ENCODE assay signal across 17 mouse cellular contexts in genomic region chr2:5658000-5658399, GRCm38 (mm10).
"Had no signal": no experiment of that assay in that cellular context is flagged by ENCODE, and none has a peak within 500 bp of the region (broad histone marks: within the 10 kb centered on the region; RNA-seq: fewer than 3 reads in every experiment).

No protein-coding gene starts in this region.

- ATAC-seq: inflammation-experienced regulatory T-cells, adult 6 months; liver, embryonic 12.5 days had no signal

- H3K4me1 ChIP-seq: limb, embryonic 13.5 days; liver, embryonic 12.5 days; liver, embryonic 15.5 days; megakaryocyte, embryonic 14.5 days had no signal

- H3K9ac ChIP-seq: limb, embryonic 13.5 days; liver, embryonic 12.5 days; liver, embryonic 15.5 days; lung, embryonic 14.5 days had no signal

- H3K4me3 ChIP-seq: layer of hippocampus, adult 2 months; limb, embryonic 10.5 days; limb, embryonic 13.5 days; liver, embryonic 12.5 days; liver, embryonic 15.5 days; megakaryocyte, embryonic 14.5 days; midbrain, embryonic 10.5 days had no signal

- H3K27me3 ChIP-seq: limb, embryonic 13.5 days; liver, embryonic 12.5 days; liver, embryonic 15.5 days; megakaryocyte, embryonic 14.5 days had no signal

- H3K4me2 ChIP-seq: limb, embryonic 13.5 days; liver, embryonic 12.5 days; liver, embryonic 15.5 days; lung, embryonic 14.5 days had no signal

- DNase-seq: kidney, adult 18-20 months; kidney, postnatal 25 days; layer of hippocampus, adult 9-11 months; liver; lung, embryonic 14.5 days; midbrain, embryonic 14.5 days; thymus, adult 18-20 months; thymus, postnatal 36 days had no signal

- H3K9me3 ChIP-seq: limb, embryonic 10.5 days; limb, embryonic 13.5 days; liver, embryonic 12.5 days; liver, embryonic 15.5 days; megakaryocyte, embryonic 14.5 days; midbrain, embryonic 10.5 days had no signal

- H3K27ac ChIP-seq: kidney, postnatal 0 days; layer of hippocampus, adult 2 months; limb, embryonic 10.5 days; limb, embryonic 13.5 days; liver, embryonic 12.5 days; liver, embryonic 15.5 days; midbrain, embryonic 10.5 days had no signal

- H3K36me3 ChIP-seq: limb, embryonic 10.5 days; limb, embryonic 13.5 days; liver, embryonic 12.5 days; liver, embryonic 15.5 days; midbrain, embryonic 10.5 days had no signal
